Mouse (Mus musculus) hindbrain, embryonic 10.5 days (tissue): ENCODE data around the gene Metrn. TPM values are rescaled to one million over a fixed set of nuclear protein-coding genes. Genes with fewer than 3 reads are reported as not detected.

Experiments
- DNase-seq: peaks from one replicate; pipeline ENCODE4 v3.0.0-alpha.2; 2017; ENCODE audit warnings: low spot score
- H3K27ac ChIP-seq: fragments of 300-500 bp; sonication (generic); 2 replicates; pipeline ENCODE4 v1.5.1; 2016; ENCODE audit warnings: mild to moderate bottlenecking, moderate library complexity
- H3K27me3 ChIP-seq: fragments of 300-500 bp; sonication (generic); 2 replicates; pipeline ENCODE4 v1.6.1; 2016; ENCODE audit warnings: mild to moderate bottlenecking; ENCODE audit not compliant: poor library complexity, insufficient read depth, severe bottlenecking
- H3K36me3 ChIP-seq: fragments of 300-500 bp; sonication (generic); 2 replicates; pipeline ENCODE4 v1.6.1; 2016; ENCODE audit warnings: mild to moderate bottlenecking, moderate library complexity
- H3K4me1 ChIP-seq: fragments of 300-500 bp; sonication (generic); replicated peaks from 2 replicates; pipeline ENCODE4 v1.6.1; 2016; ENCODE audit warnings: mild to moderate bottlenecking
- H3K4me3 ChIP-seq: fragments of 300-500 bp; sonication (generic); 2 replicates; pipeline ENCODE4 v1.5.1; 2016; ENCODE audit warnings: mild to moderate bottlenecking, moderate library complexity
- H3K9me3 ChIP-seq: fragments of 300-500 bp; sonication (generic); 2 replicates; pipeline ENCODE4 v1.6.1; 2016; ENCODE audit warnings: mild to moderate bottlenecking, moderate library complexity
- WGBS: fragments of 180-500 bp; shearing (Covaris S2); methylation state at CpG from one replicate; pipeline ENCODE4 v1.1.7; 2016; 5-methylcytosine and 5-hydroxymethylcytosine counted together
- polyA plus RNA-seq: library from polyadenylated mRNA; unstranded; fragments of >200 nt; fragmentation: Nextera tagmentation; extraction: Ambion mirVana; gene quantifications from 2 replicates; pipeline ENCODE4 v1.2.1, GENCODE M21; 2016

Metrn gene
- polyA plus RNA-seq, 1 experiment from 2014 or later, result 174 TPM

DNA sequence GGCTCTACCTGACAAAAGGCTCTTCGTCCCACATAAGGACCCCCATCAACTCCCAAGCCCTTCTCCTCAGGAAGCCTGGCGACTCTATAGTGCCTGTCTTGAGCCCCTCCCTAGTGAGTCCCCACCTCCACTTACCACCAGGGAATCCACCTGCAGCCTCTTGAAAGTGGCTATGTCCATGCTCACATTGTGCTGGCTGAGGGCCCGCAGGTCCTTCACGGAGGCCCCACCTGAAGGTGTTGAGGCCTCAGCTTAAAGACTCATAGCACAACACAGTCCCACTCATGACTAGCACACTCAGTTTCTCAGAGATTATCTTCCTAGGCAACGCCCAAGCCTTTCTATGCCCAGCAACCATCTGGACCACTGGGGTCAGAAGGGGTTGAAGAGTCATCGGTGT lies 47.6 kb downstream of the Metrn start:
- no peak overlapping the region for H3K27ac ChIP-seq
- WGBS, result 89% methylated on average over 6 of the region's 6 CpGs
- peaks cover 4% of the 10 kb centered on the region; the same call in 1 of the 2 replicates for H3K4me1 ChIP-seq

DNA sequence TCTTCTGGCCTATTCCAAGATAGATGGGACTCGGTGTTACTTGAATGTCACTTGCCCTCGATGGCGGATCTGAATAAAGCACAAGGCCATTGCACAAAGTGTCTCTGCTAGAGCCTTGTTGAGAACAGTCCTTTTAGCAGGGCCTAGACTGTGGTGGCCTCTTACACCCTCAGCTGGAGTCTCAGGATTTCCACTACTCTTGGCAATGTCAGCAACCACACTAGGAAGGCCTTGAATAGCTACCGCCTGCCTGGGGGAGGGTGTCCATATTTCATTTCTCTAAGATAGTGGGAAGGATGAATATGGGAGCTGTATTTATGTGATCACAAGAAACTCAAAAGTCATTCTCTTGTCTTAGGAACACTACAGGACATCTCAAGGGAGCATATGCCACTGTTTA lies 48.7 kb downstream of the Metrn start:
- H3K9me3 ChIP-seq, result no peaks in the 10 kb centered on the region
- no peak overlapping the region for H3K4me3 ChIP-seq
- H3K36me3 ChIP-seq, result no peaks in the 10 kb centered on the region
- WGBS, result 97% methylated on average over 4 of the region's 4 CpGs
- no peaks in the 10 kb centered on the region for H3K27me3 ChIP-seq
- H3K27ac ChIP-seq, result no peak overlapping the region
- no peak for DNase-seq
- H3K4me1 ChIP-seq, result peaks cover 4% of the 10 kb centered on the region; the same call in 1 of the 2 replicates

More for the DNA sequence above, 47.6 kb downstream of the Metrn start:
- DNase-seq, result no peak
- H3K9me3 ChIP-seq, result no peaks in the 10 kb centered on the region
- H3K27me3 ChIP-seq, result no peaks in the 10 kb centered on the region
- H3K4me3 ChIP-seq, result no peak overlapping the region
- H3K36me3 ChIP-seq, result no peaks in the 10 kb centered on the region

DNA sequence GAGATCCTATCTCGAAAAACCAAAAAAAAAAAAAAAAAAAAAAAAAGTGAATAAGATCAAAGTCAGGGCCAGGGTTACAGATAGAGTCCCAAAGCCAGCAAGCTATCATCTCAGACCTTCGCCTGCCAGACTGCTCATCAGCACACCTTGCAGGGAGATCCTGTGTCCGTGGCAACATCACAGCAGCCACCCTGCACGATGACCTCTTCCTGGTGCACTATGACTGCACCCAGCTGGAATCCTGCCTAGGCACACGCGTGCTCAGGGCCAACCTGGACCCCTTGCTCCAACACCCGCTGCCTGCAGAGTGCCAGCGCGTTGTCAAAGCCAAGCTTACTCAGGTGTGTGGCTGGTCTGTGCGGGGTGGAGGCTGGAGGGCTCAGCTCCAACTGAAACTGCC lies 52.6 kb downstream of the Metrn start:
- no peaks in the 10 kb centered on the region for H3K4me1 ChIP-seq
- no peaks in the 10 kb centered on the region for H3K9me3 ChIP-seq
- H3K27ac ChIP-seq, result no peak overlapping the region
- WGBS, result 81% methylated on average over 10 of the region's 10 CpGs
- H3K4me3 ChIP-seq, result no peak overlapping the region
- DNase-seq, result no peak
- H3K36me3 ChIP-seq, result no peaks in the 10 kb centered on the region
- H3K27me3 ChIP-seq, result no peaks in the 10 kb centered on the region; the same call in 1 of the 2 replicates

DNA sequence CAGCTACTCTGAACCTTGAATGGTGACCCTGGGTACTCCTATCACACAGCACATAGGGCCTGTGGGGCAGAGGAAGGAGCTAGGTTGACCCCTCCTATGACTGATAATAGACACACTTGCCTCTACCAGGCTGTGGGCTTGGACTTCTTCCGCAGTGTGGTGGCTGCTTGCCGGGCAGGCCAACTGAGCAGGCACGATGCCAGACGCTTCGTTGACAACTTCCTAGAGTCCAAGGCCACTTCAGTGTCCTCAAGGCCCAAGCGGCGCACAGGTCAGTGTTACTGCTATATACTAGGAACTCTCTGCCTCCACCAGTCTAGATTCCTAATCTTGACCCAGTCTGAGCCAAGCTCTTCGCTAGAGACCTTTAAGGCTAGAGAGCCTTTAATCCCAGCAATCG lies 53.1 kb downstream of the Metrn start:
- no peak for DNase-seq
- no peaks in the 10 kb centered on the region for H3K36me3 ChIP-seq
- no peaks in the 10 kb centered on the region; the same call in 1 of the 2 replicates for H3K27me3 ChIP-seq
- H3K27ac ChIP-seq, result no peak overlapping the region
- no peak overlapping the region for H3K4me3 ChIP-seq
- WGBS, result 96% methylated on average over 9 of the region's 9 CpGs
- H3K9me3 ChIP-seq, result no peaks in the 10 kb centered on the region
- no peaks in the 10 kb centered on the region for H3K4me1 ChIP-seq

Other genes with a start within 250 kb of the Metrn start
- gene Sox8, start 226.4 kb downstream of the Metrn start, polyA plus RNA-seq, result 9.1 and 10.7 TPM in 2 replicates
- gene Lmf1, start 218.1 kb downstream of the Metrn start, polyA plus RNA-seq, result 27.3 and 29.4 TPM in 2 replicates
- 2.4 and 4.4 TPM in 2 replicates for gene Gng13, start 80.0 kb downstream of the Metrn start, polyA plus RNA-seq
- 47.2 and 60.4 TPM in 2 replicates for gene Chtf18, start 69.7 kb downstream of the Metrn start, polyA plus RNA-seq
- 22.2 and 24.8 TPM in 2 replicates for gene Rpusd1, start 69.5 kb downstream of the Metrn start, polyA plus RNA-seq
- not detected in 2 replicates for gene Mslnl, start 61.1 kb downstream of the Metrn start, polyA plus RNA-seq
- gene Msln, start 42.8 kb downstream of the Metrn start, polyA plus RNA-seq, result 0.33 TPM in 1 of 2 replicates, not detected in the other
- gene Narfl, start 23.4 kb downstream of the Metrn start, polyA plus RNA-seq, result 25.3 and 25.7 TPM in 2 replicates
- 68.1 and 88.5 TPM in 2 replicates for gene Haghl, start 11.5 kb downstream of the Metrn start, polyA plus RNA-seq
- gene Ccdc78, start 10.6 kb downstream of the Metrn start, polyA plus RNA-seq, result 0.95 and 1.2 TPM in 2 replicates
- gene Fam173a, start 4.2 kb downstream of the Metrn start, polyA plus RNA-seq, result 68.1 and 76.0 TPM in 2 replicates
- 3.4 and 4.5 TPM in 2 replicates for gene AC134908.4, start 1.5 kb downstream of the Metrn start, polyA plus RNA-seq
- gene Fbxl16, start 11.9 kb upstream of the Metrn start, polyA plus RNA-seq, result 11.0 and 16.7 TPM in 2 replicates
- 30.1 and 30.7 TPM in 2 replicates for gene Wdr24, start 26.5 kb upstream of the Metrn start, polyA plus RNA-seq
- 51.5 and 64.3 TPM in 2 replicates for gene Jmjd8, start 31.7 kb upstream of the Metrn start, polyA plus RNA-seq
- 360 and 390 TPM in 2 replicates for gene Stub1, start 36.3 kb upstream of the Metrn start, polyA plus RNA-seq
- 1.7 and 3.1 TPM in 2 replicates for gene Rhbdl1, start 40.2 kb upstream of the Metrn start, polyA plus RNA-seq
- 1.5 and 3.1 TPM in 2 replicates for gene Gm20683, start 44.6 kb upstream of the Metrn start, polyA plus RNA-seq
- 18.8 and 28.5 TPM in 2 replicates for gene Rhot2, start 47.7 kb upstream of the Metrn start, polyA plus RNA-seq
- 46.0 and 54.4 TPM in 2 replicates for gene Wdr90, start 64.4 kb upstream of the Metrn start, polyA plus RNA-seq
- gene Mcrip2, start 71.6 kb upstream of the Metrn start, polyA plus RNA-seq, result 10.6 and 14.7 TPM in 2 replicates
- 69.9 and 73.9 TPM in 2 replicates for gene Mettl26, start 77.9 kb upstream of the Metrn start, polyA plus RNA-seq
- 5.8 and 26.3 TPM in 2 replicates for gene Wfikkn1, start 83.7 kb upstream of the Metrn start, polyA plus RNA-seq
- gene Rab40c, start 122.6 kb upstream of the Metrn start, polyA plus RNA-seq, result 33.4 and 43.4 TPM in 2 replicates
- gene Pigq, start 147.8 kb upstream of the Metrn start, polyA plus RNA-seq, result 65.4 and 72.6 TPM in 2 replicates
- gene Nhlrc4, start 147.8 kb upstream of the Metrn start, polyA plus RNA-seq, result 0.21 and 0.55 TPM in 2 replicates
- gene A930017K11Rik, start 155.4 kb upstream of the Metrn start, polyA plus RNA-seq, result 0.25 and 0.34 TPM in 2 replicates
- gene Capn15, start 188.7 kb upstream of the Metrn start, polyA plus RNA-seq, result 32.4 and 35.0 TPM in 2 replicates